Mouse (Mus musculus) forelimb bud, embryonic 11.5 days (tissue): ENCODE measurements around the gene Txn2.

Experiments
- DNase-seq: peaks from one replicate; pipeline ENCODE4 v3.0.0-alpha.2; 2012; ENCODE audit warnings: low read depth, low spot score

The Txn2 gene

DNA sequence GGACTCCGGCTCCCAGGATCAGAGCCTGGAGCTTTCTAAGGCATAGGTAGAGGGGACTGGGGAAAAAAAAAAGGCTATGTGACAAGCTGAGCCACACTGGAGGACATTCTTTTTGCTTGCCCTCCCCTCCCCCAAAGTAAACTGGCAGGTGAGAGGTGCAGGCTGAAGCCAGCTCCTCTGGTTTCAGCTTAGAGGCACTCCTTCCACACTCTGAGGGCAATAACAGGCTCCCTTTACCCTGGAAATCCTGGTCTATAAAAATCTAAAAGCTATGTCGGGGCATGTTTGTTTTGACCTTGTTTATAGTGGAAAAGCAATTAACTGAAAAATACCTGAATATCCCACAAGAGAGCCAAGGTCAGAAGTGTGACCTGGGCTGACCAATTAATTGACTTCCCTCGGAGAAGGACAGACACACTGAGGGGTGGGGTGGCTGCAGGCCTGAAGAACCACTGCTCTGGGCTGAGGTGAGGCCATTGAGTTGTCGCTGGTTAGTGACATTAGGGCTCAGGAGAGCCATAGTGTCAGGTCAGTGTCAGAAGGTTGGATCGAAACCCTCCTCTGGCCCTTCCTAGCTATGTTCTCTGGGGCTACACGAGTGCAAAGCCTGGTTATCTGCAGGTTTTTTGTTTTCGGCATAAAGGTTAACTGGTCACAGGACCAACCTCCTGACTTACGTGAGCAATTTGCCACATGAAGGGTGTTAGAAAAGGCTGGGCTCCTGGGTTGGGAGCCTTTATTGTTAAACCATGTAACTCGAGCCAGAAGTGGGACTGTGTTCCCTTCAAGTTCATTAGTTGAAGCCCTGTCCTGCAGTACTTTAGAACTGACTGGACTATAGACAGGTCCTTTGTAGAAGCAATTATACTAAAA, 20.9 kb downstream of the Txn2 start:
- DNase-seq = peak; percentile 26

DNA sequence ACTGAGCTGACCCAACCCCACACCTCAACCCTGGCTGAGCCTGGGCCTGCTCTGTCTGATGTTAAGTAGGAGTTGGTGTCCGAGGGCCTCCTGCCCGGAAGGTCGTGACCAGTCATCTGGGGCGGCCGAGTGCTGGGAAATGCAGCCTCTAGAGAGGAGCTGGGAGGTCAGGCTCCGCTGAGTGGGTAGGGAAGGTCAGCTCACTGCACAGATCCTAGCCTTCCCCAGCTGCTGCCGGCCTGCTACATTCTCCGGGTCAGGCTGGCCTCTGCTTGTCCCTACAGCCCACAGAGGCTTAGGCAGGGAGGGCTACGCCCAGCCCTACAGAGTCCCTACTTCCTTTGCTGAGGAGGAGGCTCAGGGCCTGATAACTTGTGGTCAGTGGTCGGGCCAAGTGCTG, 22.3 kb downstream of the Txn2 start:
- DNase-seq = no peak

DNA sequence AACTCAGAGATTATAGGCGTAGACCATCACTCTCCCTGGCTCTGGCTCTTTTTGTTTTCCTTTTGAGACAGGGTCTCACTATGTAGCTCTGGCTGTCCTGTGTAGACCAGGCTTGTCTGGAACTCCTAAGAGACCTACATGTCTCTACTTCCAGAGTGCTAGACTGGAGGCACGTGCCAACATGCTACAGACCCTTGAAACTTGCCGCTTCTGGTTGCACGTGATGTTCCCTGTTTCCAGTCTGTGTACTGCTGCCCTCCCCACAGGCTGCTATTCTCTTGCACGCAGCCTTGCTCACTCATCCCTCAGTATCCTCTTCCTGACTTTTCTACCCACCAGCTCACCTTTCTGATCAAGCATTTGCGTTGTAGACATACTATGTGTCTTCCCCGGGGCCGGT, 22.7 kb downstream of the Txn2 start:
- no peak for DNase-seq

DNA sequence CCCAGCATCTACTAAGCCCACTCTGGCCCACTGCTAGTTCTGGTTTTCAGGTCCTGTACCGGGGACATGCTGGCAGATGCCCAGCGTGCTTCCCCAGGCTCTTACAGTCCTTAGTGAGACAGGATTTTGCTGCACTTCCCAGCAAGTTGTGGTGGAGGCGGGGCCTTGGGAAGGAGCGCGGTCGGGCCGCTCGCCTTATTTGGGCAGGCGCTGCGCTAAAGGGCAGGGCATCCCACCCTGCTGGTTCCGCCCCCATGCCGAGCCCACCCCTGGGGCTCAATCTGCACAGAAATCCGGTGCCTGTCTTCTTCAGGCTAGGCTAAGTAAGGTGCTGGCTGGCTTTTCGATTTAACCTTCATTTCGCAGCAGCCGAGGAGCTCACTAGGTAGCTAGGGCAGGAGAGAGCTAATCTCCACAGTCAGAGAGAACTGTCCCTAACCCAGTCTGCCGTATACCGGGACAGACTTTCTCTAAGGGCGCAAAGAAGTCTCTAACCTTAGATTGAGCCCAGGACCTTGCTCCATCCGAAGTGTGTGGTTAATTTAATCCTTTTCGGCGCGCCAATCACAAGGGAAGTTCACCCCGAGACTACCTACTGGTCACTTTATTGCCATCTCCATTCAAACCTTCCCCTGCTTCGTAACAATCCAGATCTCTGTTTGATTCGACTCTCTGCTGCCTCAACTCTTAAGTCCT, 23.4 kb downstream of the Txn2 start:
- DNase-seq = peak; percentile 71

DNA sequence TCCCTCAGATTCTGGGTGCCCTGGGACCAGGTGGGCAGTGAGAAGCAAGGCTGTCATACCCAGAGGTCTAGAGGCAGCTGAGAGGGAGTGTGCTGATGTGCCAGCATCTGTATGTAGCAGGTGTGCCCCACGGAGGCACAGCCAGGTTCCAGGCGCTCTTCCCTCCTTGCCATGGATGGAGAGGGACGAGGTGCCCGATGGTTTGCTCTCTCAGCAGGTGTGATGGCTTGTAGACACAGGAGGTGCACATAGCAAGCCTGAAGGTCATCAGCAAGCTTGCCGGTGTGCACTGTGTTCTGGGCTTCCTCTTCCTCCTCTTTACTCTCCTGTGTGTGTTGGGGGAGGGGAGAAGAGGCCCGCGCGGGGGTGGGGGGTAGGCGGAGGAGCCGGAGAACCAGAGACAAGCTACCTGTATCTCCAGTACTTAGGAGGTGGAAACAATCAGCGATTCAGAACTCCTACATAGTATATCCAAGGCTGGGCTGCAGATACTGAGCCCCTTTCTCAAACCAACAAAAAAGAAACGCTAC, 24.4 kb downstream of the Txn2 start:
- no peak for DNase-seq

DNA sequence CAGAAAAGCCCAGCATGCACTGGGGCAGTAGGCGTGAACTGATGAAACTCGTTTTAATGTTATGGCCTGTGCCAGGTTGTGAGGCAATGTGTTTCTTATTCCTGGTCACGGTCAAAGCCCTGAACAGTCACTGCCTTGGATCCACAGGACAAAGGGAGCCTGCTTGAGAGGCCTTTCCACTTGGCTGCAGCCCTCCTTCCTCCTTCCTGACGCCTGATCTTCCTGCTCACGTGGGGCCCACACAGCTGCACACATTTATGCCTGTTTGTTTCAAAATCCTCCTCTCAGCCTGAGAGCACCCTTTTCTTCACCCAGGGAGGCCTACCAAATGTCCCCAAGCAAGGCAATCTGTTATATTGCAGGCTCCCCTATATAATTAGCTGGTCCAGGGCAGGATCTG, 25.6 kb downstream of the Txn2 start:
- peak; percentile 30 for DNase-seq

DNA sequence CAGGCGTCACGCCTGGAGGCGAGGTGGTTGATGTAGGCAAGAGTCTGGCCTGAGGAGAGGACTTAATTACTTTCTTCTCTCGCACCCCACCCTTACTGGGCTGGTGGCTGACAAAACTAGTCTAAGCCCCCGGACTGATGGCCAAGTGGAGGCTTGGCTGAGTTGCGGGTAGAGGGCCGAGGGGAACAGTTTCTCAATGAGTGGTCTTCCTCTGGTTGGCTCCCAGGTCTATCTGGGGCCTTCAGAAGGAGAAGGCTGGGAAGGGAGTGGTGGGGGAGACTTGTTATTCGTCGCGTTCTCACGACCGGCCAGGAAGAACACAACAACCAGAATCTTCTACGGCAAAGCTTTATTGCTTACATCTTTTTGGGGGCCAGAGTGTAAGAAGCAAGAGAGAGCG, 33.9 kb downstream of the Txn2 start:
- DNase-seq = no peak

DNA sequence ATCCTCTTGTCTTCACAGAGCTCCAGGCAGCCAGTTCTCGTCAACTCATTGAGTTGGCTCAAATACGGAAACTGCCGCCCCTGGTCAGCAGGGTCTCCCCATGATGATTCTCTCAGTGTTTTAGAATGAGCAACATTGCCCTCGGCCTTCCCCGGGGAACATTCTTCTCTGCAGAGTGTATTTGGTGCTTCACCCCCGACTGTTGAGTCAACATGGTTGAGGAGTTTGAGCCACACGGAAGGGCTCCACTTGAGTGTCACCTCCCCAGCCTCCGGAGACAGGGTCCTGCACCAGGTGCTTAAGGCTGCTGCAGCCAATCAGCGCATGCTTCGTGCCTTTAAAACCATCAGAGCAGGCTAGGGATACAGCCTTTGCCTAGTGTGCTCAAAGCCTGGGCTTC, 35.5 kb downstream of the Txn2 start:
- DNase-seq = no peak

DNA sequence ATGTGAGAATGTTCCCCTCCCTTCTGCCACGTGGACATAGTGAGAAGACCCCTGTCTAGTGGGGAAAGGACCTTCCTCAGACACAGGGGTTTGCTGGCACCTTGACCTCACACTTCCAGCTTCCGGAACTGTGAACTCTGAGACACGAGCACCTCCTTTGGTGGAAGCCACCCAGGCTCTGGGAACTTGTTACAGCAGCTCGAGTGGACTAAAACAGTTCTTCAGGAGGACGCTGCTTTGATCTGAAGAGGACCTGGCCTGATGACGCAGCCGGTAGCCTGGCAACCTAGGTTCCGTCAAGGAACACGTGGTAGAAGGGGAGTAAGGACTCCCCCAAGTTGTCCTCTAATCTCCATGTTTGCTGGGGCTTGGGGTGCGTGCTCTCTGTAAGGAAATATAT, 36.4 kb downstream of the Txn2 start:
- no peak for DNase-seq

DNA sequence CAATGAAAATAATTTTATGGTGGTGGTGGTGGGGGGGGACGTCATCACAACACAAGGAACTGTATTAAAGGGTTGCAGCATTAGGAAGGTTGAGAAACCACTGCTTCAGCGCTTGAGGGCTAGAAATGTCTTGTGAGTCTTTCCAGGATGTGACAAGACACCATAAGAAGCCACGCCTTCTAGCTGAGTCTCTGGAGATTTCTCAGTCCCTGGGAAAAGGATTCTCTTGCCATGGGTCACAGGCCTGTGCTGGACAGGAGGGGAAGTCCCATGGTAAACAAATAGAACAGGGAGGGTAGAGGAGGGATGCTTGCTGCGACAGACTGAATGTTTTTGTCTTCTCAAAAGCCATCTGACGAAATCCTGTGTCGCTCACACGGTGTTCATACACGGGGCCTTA, 37.0 kb downstream of the Txn2 start:
- DNase-seq = no peak

DNA sequence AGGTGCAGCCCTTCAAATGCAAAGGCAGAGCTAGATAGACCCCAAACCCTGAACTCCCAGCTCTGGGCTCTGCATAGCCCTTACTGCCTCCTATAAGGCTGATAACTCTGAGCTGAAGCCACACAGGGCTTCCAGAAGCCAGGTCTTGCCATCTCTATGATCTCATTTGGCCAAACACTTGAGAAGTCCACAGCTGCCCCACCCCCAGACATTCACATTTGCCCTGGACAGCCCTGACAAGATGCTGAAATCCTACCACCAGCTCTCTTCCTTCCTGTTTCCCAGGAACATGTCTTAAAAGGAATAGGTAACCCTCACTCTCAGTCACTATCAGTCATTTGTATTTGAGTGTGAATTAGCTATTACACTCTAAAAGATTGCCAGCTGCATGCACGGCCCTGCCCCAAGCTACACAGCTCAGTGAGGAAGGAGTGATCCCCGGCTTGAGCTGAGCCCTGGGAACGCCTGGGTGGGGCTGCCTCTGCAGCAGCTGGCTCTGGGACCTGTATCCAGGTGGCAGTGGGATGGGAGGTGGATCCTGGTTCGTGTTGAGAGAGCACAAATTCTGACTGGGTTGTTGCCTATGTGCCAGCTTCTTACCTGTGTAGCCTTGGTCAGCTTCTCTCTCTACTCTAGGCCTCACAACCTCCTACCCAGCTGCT, 38.9 kb downstream of the Txn2 start:
- no peak for DNase-seq

DNA sequence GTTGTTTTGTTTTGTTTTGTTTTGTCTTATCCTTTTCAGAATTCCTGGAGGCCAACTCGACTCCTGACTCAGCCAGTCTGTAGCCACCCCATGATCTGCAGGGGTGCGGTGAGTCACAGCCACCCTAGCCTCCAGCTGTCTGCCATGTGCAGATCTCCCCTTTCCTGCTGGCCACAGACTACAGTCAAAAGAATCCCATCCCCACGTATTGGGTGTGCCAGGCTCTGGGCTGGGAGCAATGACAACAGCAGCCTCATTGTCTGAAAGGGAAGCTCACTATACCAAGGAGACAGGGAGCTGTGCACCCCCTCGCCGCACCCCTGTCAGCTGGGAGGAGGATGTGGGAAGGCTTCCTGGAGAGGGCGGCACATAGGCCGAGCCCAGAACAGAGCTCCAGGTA, 40.5 kb downstream of the Txn2 start:
- no peak for DNase-seq

DNA sequence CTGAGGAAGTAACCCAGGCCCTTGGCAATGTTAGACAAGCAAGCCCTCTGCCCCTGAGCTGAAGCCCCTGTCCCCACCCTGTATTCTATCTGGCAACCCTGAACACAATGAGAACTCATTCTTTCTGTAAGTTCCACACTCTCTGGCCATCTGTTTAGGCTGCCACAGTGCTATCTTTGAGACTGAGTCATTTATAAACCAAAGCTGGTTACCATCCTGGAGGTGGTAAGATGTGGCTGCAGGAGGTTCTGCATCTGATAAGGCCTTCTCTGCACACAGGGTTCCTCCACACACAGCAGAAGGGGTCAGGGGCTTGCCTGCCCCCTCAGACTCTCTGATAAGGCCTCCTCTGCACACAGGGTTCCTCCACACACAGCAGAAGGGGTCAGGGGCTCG, 41.7 kb downstream of the Txn2 start:
- no peak for DNase-seq

DNA sequence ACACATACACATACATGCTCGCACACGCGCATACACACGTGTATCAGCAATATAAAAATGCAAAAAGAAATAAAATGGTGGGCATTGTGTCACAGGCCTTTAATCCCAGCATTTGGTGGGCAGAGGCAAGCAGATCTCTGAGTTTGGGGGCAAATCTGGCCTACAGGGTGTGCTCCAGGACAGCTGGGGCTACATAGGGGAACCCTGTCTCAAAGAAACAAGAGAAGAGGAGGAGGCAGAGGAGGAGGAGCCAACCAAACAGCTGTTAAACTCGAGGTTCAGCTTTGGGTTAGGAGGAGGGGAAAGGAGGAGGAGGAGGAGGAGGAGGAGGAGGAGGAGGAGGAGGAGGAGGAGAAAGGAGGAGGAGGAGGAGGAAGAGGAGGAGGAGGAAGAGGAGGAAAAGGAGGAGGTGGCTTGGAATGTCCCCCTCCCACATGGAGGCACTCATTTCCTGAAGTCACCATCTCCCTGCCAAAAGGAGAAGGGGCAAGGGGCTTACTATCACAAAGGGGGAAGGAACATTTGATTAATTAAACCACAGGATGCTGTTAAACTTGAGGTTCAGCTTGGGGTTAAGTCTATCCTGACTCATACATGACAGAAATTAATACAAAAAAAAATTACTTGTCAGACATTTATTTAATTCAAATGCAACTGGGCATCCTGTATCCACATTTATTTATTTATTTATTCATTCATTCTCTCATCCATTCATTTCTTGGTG, 42.3 kb downstream of the Txn2 start:
- DNase-seq = no peak

DNA sequence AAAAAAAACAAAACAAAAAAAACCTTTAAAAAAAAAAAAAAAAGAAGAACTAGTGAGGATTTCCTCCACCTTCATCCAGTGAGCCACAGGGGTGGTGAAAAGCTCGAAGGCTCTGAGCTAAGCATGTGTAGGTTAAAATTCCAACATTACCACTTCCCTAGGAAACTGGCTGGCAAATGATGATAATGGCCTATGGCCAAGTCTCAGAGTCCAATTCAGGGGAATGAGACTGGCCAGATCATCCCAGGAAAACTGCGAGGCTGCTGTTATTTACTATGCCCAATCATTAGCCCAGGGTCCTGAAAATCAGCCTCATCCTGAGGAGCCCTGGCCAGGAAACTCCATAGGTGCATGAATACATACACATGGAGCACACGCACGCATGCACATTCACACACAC, 42.9 kb downstream of the Txn2 start:
- no peak for DNase-seq

DNA sequence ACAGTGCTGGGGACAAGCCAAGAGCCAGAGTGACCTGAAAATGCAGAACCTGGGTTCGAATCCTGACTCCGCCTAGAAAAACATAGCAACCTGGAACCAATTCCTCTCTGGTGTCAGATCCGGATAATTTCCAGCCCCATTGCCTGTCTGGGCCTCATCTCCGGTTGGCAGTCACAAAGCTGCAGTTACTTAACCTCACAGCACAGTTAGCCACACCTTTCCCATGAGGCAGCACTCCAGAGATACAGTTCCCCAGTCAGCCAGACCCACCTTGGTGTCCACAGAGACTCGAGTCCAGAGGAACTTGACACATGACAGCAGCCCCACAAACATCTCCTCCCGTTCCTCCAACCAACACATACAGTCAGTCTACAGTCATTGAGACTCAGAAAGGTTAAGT, 43.6 kb downstream of the Txn2 start:
- no peak for DNase-seq

DNA sequence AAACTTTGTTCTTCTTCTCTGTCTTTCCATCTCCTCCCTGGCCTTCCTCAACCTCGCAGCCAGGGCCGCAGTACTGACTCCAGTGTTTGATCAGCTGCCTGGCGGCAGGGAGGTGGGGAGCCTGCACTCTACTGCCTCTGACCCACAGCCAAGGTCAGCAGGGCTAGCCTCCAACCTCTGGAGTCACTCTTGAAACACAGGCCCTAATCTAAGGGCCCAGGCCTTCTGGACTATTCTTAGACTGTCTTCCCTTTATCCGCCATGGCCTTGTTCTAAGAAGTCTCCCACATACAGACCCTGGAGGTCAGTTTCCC, 45.2 kb downstream of the Txn2 start:
- DNase-seq = no peak

DNA sequence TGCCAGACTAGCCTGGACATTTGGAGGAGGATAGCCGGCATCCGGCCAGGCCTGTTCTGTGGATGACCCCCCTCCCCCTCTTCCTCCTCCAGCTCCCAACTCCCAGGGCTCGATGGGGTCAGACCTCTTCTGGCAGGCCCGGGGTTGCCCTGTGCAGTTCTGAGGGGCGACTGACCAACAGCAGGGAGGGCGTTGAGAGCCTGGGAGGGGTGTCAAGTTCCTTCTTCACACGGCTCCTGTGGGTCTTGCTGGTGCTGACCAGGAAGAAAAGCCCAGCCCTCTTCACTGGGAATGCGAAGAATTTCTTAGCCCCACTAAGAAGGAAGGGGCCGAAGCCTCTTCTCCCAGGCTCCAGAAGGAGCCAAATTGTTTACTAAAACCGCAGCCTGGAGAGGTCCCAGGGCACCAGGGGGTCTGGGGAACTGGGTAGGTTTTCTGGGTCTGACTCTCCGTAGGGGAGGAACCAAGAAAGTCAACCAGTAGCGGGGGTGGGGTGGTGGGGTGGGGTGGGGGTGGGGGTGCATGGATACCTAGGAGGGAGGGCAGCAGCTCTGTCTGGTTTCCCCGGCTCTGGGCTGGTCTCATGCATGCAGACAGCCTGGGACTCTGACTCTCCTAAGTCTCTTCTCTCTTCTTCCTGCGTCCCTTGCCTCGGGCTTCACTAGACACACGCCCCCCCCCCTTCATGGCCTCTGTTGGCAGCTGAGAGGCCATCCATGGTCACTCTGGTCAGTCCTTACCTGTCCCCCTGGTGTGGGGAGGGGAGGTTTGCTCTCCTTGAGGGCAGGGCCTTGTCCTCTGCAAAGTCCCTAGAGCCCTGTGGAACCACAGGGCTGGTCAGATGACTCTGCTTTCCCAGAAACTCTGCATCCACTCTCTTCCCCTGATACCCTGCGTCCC, 45.8 kb downstream of the Txn2 start:
- DNase-seq = peak; percentile 62

DNA sequence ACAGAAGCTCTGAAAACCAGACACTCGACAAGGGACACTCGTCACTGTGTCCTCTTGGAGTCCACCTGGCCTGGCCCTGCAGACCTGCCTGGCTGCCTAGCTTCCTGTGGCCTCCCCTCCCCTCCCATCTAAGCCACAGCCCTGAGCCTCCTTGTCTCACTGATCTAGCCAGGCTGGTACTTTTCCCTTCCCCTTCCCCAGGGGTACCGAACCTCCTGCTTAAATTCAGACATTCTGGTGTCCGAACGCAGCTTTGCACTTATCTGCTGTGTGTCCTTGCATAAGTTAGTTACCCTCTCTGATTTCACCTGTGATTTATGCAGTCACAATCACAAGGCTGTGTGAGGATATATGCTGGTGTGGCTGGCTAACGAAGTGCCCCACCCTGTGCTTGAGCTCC, 46.5 kb downstream of the Txn2 start:
- no peak for DNase-seq

DNA sequence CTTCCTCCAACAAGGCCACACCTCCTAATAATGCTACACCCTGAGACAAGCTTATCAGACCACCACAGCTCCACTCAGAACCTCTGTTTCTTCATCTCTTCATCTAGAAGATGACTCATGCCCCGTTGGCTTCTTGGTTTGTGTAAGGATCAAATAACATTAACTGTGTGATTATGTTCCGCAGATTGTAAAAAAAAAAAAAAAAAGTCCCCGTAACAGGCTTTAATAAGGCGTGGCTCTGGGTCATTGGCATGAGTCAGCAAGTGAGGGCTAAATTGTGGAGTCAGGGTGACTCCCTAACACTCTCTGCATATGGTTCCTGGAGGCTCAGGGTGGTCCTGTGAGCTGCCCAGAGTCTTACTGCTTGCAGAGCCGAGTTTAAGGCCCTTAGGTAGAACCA, 47.1 kb downstream of the Txn2 start:
- no peak for DNase-seq

DNA sequence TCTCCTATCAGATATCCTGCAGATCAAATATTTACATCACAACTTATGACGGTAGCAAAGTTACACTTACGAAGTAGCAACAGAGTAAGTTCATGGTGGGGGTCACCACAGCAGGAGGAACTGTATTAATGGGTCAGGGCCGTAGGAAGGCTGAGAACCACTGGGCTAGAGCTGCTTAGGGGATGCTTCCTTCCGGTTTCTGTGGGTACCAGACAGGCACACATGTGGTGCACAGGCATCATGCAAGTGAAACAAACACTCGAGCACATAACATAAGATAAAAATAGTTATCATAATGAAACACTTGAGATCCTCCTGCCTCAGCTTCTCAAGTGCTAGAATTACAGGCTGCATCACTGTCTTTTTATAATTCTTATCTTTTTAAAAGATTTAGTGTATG, 48.1 kb downstream of the Txn2 start:
- no peak for DNase-seq
